Mouse (Mus musculus): Measurements from ENCODE around the gene Tldc1.

- TF ChIP-seq CTCF (IDR thresholded peaks at IDR 0.05; ENCODE audit: low read depth): no peak
- no peak for TF ChIP-seq EP300 (IDR thresholded peaks at IDR 0.05; ENCODE audit: low read depth)
Observed at GRCm38 (mm10) chr8:119807687-119808086, 29.5 kb upstream of the Tldc1 start.

All from liver, embryonic 14.5 days (tissue).